Mouse (Mus musculus) WW6 (cell line): ENCODE results near the gene Wnt7b.

Experiments used
- DNase-seq: peaks from one replicate; pipeline ENCODE4 v3.0.0-alpha.2; 2013; ENCODE audit warnings: low read depth, low spot score

Wnt7b gene

GRCm38 (mm10) chr15:85582356-85582910 lies at the start of gene Wnt7b:
Wnt7b (minus strand) TSS chr15:85582473.
- DNase-seq, result no peak

- DNase-seq, result no peak
Observed at GRCm38 (mm10) chr15:85631591-85631990, 49.3 kb upstream of the Wnt7b start.

GRCm38 (mm10) chr15:85629924-85630545 lies 47.8 kb upstream of the Wnt7b start:
- no peak for DNase-seq

- DNase-seq, result no peak
Observed at GRCm38 (mm10) chr15:85625666-85626279, 43.5 kb upstream of the Wnt7b start.

- DNase-seq, result no peak
Observed at GRCm38 (mm10) chr15:85622213-85622612, 39.9 kb upstream of the Wnt7b start.

GRCm38 (mm10) chr15:85615537-85616100 lies 33.3 kb upstream of the Wnt7b start:
- DNase-seq, result no peak

GRCm38 (mm10) chr15:85615075-85615474 lies 32.8 kb upstream of the Wnt7b start:
- no peak for DNase-seq

GRCm38 (mm10) chr15:85613358-85614266 lies 31.3 kb upstream of the Wnt7b start:
- no peak for DNase-seq

GRCm38 (mm10) chr15:85612660-85613357 lies 30.5 kb upstream of the Wnt7b start:
- DNase-seq, result no peak

- no peak for DNase-seq
Observed at GRCm38 (mm10) chr15:85611701-85612520, 29.6 kb upstream of the Wnt7b start.

GRCm38 (mm10) chr15:85610618-85611218 lies 28.4 kb upstream of the Wnt7b start:
- peak; percentile 63 for DNase-seq

- no peak for DNase-seq
Observed at GRCm38 (mm10) chr15:85610120-85610519, 27.8 kb upstream of the Wnt7b start.

- no peak for DNase-seq
Observed at GRCm38 (mm10) chr15:85609266-85610004, 27.2 kb upstream of the Wnt7b start.

- DNase-seq, result no peak
Observed at GRCm38 (mm10) chr15:85605962-85606610, 23.8 kb upstream of the Wnt7b start.

- no peak for DNase-seq
Observed at GRCm38 (mm10) chr15:85604938-85605337, 22.7 kb upstream of the Wnt7b start.

- no peak for DNase-seq
Observed at GRCm38 (mm10) chr15:85604507-85604906, 22.2 kb upstream of the Wnt7b start.

GRCm38 (mm10) chr15:85603422-85603821 lies 21.1 kb upstream of the Wnt7b start:
- DNase-seq, result no peak

- no peak for DNase-seq
Observed at GRCm38 (mm10) chr15:85602733-85603132, 20.5 kb upstream of the Wnt7b start.

- DNase-seq, result no peak
Observed at GRCm38 (mm10) chr15:85602021-85602420, 19.7 kb upstream of the Wnt7b start.
